Mouse (Mus musculus): ENCODE data around the gene Defb30. TPM values are rescaled to one million over a fixed set of nuclear protein-coding genes. Genes with fewer than 3 reads are reported as not detected.

Defb30 gene
- not detected in 2 replicates for polyA plus RNA-seq (2015; fragmentation: Nextera tagmentation; extraction: Ambion mirVana)

DNA sequence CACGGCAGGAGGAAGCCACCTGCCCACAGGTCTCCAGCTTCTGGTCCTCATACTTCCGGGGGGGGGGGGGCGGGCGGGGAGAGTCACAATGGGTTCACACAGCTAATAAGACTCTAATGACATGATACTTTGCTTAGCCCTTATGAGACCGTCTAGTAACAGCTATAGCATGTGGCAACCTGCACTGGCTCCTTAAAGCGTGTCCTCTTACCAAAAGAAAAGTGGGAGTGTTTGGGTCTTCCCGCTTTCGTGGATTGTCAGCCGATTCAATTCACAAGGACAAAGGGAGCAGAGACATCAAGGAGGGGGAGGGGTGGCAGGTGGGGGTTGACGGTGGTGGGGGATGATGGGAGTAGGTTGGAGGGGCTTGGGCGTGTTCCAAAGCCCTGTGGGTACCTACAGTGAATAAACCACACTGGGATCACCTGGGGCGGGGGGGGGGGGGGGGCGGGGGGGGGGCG is at the start of gene Defb30:
Gene Defb30 (minus strand): TSS at position 51 of the 461 bp plus-strand sequence.
- WGBS (ENCODE audit: insufficient replicate concordance): 65% methylated on average over 14 of the region's 14 CpGs
- Histone ChIP-seq H3K4me3 (replicated peaks) (no peak within 1 kb of the TSS), H3K9ac (no peak within 1 kb of the TSS), H3K27me3 (peaks cover 12% of the 10 kb centered on the region), H3K9me3 (replicated peaks) (no peaks in the 10 kb centered on the region), H3K36me3 (replicated peaks) (no peaks in the 10 kb centered on the region), H3K27ac (replicated peaks) (no peak within 1 kb of the TSS), H3K4me2 (no peak within 1 kb of the TSS), H3K4me1 (replicated peaks) (0 out of 2 replicates have a peak, but pooled peaks cover 5% of the 10 kb centered on the region)
- ATAC-seq (ENCODE audit: insufficient read depth): no peak

DNA sequence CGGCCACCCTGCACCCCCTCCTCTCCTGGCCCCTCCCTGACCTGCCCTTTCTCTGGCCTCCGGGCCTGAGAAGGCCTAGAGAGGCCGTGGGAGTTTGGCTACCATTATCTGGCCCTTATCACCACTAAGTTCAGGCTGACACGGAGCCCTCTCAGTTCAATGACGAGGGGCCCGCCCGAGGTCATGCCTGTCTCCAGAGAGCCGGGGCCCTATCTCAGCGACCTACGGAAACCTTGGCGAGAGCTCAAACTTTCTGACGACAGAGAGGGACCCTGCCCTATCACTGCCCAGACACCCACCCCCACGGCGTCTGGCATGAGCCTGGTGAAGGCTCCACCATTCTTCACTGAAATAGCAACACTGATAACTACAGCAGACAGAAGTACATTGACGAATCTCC is 17.9 kb upstream of the Defb30 start:
- Histone ChIP-seq H3K4me3 (replicated peaks) (peak overlapping the region; percentile 29), H3K4me1 (replicated peaks) (peaks cover 39% of the 10 kb centered on the region), H3K9me3 (replicated peaks) (0 out of 2 replicates have a peak, but pooled peaks cover 2% of the 10 kb centered on the region), H3K9ac (peak overlapping the region; percentile 28; the same call in 1 of the 2 replicates), H3K36me3 (replicated peaks) (no peaks in the 10 kb centered on the region), H3K27ac (replicated peaks) (peak overlapping the region; percentile 64), H3K4me2 (peak overlapping the region; percentile 63), H3K27me3 (peaks cover 37% of the 10 kb centered on the region)
- 6% methylated on average over 15 of the region's 15 CpGs for WGBS (ENCODE audit: insufficient replicate concordance)
- ATAC-seq (ENCODE audit: insufficient read depth): peak; percentile 80

DNA sequence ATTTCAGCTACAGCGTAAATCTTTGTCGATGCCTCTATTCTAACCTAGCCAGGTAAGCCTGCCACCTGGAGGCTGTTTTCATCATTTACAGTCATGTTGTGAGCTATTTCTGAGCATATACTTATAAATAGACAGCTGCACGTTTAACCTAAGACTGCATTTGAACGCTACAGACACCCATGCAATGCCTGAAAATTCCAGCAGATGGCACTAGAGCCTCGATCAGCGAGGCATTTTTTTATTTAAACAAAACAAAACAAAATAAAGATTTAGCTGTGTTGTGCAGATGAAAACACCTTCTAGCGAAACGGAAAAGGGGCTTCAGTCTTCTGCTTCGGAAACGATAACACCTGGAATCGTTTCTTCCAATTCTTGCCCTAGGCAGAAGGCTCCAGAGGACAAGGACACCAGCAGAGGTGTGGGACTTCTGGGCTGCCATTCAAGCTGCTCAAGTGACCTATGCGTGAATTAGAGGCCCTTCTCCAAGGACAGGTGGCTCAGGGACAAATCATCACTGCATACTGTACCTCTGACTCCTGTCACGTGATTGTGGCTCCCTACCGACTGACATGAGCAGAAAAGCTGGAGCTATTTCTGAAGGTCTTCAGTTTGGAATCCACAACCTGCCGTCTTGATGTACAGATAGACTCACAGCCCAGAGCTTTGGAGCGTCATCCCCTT is 17.0 kb upstream of the Defb30 start:
- no peak overlapping the region for H3K4me3 ChIP-seq (replicated peaks)
- no peak for ATAC-seq (ENCODE audit: insufficient read depth)
- 0 out of 2 replicates have a peak, but pooled peaks cover 2% of the 10 kb centered on the region for H3K9me3 ChIP-seq (replicated peaks)
- H3K27ac ChIP-seq (replicated peaks): peak overlapping the region; percentile 64
- H3K9ac ChIP-seq: no peak overlapping the region
- WGBS (ENCODE audit: insufficient replicate concordance): 22% methylated on average over 16 of the region's 16 CpGs
- peaks cover 27% of the 10 kb centered on the region for H3K27me3 ChIP-seq
- H3K36me3 ChIP-seq (replicated peaks): no peaks in the 10 kb centered on the region
- H3K4me1 ChIP-seq (replicated peaks): peaks cover 48% of the 10 kb centered on the region
- peak overlapping the region; percentile 23; the same call in 1 of the 2 replicates for H3K4me2 ChIP-seq

DNA sequence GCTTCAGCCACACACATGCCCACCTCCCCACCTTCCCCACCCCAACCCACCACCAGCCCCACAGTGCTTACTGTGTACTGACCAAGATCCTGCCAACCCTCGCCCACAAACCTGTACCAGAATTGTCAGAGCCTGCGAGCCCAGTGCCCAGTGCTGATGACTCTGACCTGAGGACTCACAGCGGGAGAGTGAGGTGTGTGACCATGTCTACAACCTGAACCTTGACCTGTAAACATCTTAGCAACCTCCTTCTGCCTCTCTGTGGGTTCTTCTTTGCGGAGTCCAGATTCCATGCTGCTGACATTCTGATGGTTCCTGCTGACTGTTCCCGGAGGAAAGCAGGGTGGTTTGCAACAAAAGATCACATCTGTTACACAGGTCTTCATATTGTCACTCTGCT is 15.6 kb upstream of the Defb30 start:
- 73% methylated on average over 5 of the region's 5 CpGs for WGBS (ENCODE audit: insufficient replicate concordance)
- Histone ChIP-seq H3K27me3 (peaks cover 16% of the 10 kb centered on the region), H3K27ac (replicated peaks) (peak overlapping the region; percentile 45), H3K9ac (no peak overlapping the region), H3K36me3 (replicated peaks) (no peaks in the 10 kb centered on the region), H3K9me3 (replicated peaks) (0 out of 2 replicates have a peak, but pooled peaks cover 2% of the 10 kb centered on the region), H3K4me1 (replicated peaks) (peaks cover 62% of the 10 kb centered on the region), H3K4me3 (replicated peaks) (no peak overlapping the region), H3K4me2 (no peak overlapping the region)
- ATAC-seq (ENCODE audit: insufficient read depth): no peak

DNA sequence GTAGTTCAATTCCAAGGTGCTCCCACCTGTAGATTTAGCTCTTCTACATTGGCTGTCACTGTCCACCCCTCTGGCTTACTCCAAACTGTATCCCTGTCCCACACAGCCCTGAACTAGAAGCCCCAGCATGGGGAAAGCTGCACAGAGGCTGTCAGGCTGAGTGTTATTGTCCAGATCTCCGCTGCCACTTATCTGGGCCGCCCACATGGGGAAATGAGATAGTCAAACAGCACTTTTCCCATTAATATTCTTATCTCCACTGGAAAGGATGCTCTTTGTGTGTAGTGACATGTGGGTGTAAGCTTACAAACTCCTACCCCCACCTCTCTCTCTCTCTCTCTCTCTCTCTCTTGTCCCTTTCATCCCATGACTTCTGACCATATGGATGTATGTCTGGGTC is 12.4 kb upstream of the Defb30 start:
- H3K27ac ChIP-seq (replicated peaks): peak overlapping the region; percentile 70
- H3K27me3 ChIP-seq: 0 out of 2 replicates have a peak, but pooled peaks cover 5% of the 10 kb centered on the region
- 0 out of 2 replicates have a peak, but pooled peaks cover 2% of the 10 kb centered on the region for H3K9me3 ChIP-seq (replicated peaks)
- H3K9ac ChIP-seq: no peak overlapping the region; the same call in 1 of the 2 replicates
- H3K4me2 ChIP-seq: peak overlapping the region; percentile 39
- no peaks in the 10 kb centered on the region for H3K36me3 ChIP-seq (replicated peaks)
- 25% methylated on average over 2 of the region's 2 CpGs for WGBS (ENCODE audit: insufficient replicate concordance)
- H3K4me3 ChIP-seq (replicated peaks): no peak overlapping the region; the same call in 1 of the 2 replicates
- peaks cover 53% of the 10 kb centered on the region for H3K4me1 ChIP-seq (replicated peaks)
- peak; percentile 89 for ATAC-seq (ENCODE audit: insufficient read depth)

DNA sequence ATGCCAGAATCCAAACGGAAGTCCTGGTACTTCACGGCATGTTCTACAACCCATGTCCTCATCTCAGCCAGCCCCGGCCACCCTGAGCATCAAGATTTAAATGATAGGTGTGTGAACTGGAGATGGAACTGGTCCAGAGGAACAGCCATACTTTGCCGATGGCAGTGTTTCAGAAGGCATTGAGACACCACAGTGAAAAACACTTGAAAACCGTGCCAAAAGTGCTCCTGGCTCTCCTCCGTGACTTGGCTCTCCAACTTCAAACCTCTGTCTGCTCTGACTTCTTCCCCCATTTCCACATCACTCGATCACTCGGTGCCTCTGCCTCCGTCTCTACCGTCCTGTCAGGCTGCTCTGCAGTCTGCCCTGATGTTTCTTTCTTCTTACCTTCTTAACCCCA is 10.6 kb upstream of the Defb30 start:
- Histone ChIP-seq H3K9ac (no peak overlapping the region), H3K4me1 (replicated peaks) (peaks cover 35% of the 10 kb centered on the region), H3K4me3 (replicated peaks) (no peak overlapping the region), H3K9me3 (replicated peaks) (0 out of 2 replicates have a peak, but pooled peaks cover 2% of the 10 kb centered on the region), H3K4me2 (no peak overlapping the region), H3K27ac (replicated peaks) (no peak overlapping the region), H3K36me3 (replicated peaks) (no peaks in the 10 kb centered on the region), H3K27me3 (peaks cover 11% of the 10 kb centered on the region)
- ATAC-seq (ENCODE audit: insufficient read depth): no peak
- 68% methylated on average over 10 of the region's 10 CpGs for WGBS (ENCODE audit: insufficient replicate concordance)

DNA sequence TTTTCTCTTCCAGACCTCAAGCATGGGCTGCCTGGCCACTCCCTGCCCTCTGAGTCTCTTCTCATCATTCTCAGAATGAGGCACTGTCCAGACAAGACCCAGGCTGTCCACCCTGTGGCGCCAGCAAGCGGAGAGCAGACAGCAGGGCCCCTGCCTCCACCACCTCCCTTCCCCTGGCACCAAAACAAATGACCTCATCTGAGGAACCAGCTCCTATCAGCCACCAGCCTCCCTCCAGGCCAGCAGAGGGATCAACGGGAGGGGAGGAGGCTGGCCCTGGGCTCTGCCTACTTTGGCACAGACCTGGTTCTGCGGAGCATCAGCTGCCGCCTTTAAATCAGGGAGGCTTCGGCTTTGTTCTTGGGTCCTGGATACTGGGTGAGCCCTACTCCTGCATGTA is 5.0 kb upstream of the Defb30 start:
- Histone ChIP-seq H3K27me3 (peaks cover 25% of the 10 kb centered on the region), H3K4me2 (no peak overlapping the region), H3K36me3 (replicated peaks) (no peaks in the 10 kb centered on the region), H3K27ac (replicated peaks) (no peak overlapping the region), H3K4me3 (replicated peaks) (no peak overlapping the region), H3K9me3 (replicated peaks) (no peaks in the 10 kb centered on the region), H3K9ac (no peak overlapping the region), H3K4me1 (replicated peaks) (0 out of 2 replicates have a peak, but pooled peaks cover 5% of the 10 kb centered on the region)
- WGBS (ENCODE audit: insufficient replicate concordance): 34% methylated on average over 6 of the region's 6 CpGs
- ATAC-seq (ENCODE audit: insufficient read depth): peak; percentile 47

DNA sequence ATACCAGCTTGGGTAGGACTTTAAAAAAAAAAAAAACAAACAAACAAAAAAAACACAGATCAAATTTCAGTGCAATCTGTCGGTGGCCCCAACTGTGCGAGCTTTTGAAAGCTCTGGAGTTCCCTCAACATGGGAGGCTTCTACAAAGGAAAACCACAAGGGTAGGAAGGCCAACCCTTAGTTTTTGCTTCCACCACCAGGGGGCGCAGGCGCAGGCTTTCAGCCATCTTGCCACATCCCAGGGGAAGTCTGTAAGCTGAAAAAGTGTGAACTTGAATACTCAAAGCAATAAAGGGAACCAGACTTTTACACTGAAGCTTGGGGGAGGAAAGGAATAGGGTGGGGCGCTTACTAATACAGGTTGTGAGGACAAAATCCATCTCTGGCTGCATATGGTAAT is 1.0 kb upstream of the Defb30 start:
- no peaks in the 10 kb centered on the region for H3K9me3 ChIP-seq (replicated peaks)
- 0 out of 2 replicates have a peak, but pooled peaks cover 5% of the 10 kb centered on the region for H3K4me1 ChIP-seq (replicated peaks)
- H3K27me3 ChIP-seq: peaks cover 20% of the 10 kb centered on the region
- 10% methylated on average over 5 of the region's 5 CpGs for WGBS (ENCODE audit: insufficient replicate concordance)
- H3K4me2 ChIP-seq: no peak overlapping the region
- H3K9ac ChIP-seq: no peak overlapping the region
- H3K27ac ChIP-seq (replicated peaks): no peak overlapping the region
- no peaks in the 10 kb centered on the region for H3K36me3 ChIP-seq (replicated peaks)
- no peak overlapping the region for H3K4me3 ChIP-seq (replicated peaks)
- ATAC-seq (ENCODE audit: insufficient read depth): no peak

DNA sequence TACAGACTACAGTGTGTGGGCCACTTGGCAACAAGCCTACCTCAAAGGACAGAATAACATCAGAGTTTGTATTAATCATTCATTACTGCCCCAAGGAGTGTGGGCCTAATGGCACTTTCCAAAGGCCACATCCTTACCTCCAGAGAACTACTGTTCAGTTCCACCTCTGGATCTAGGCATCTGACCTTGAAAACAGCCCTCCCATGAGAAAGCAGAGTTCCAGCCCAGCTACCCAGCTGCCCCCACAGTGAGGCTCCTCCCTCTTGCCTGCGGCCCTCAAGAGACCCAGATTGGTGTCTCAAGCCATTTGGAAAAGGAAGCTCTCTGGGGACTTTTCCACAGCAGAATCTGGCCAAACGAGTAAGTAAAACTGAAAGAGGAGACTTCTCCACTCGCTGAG is 3.1 kb downstream of the Defb30 start, which contains the start of gene Defb42:
Gene Defb42 (plus strand): TSS at position 301 of the 400 bp plus-strand sequence.
- Histone ChIP-seq H3K4me3 (replicated peaks) (no peak within 1 kb of the TSS), H3K4me1 (replicated peaks) (no peaks in the 10 kb centered on the region), H3K27ac (replicated peaks) (no peak within 1 kb of the TSS), H3K4me2 (no peak within 1 kb of the TSS), H3K9me3 (replicated peaks) (no peaks in the 10 kb centered on the region), H3K27me3 (peaks cover 7% of the 10 kb centered on the region; the same call in 1 of the 2 replicates), H3K9ac (no peak within 1 kb of the TSS), H3K36me3 (replicated peaks) (no peaks in the 10 kb centered on the region)
- no peak for ATAC-seq (ENCODE audit: insufficient read depth)
- 61% methylated on average over 3 of the region's 3 CpGs for WGBS (ENCODE audit: insufficient replicate concordance)

DNA sequence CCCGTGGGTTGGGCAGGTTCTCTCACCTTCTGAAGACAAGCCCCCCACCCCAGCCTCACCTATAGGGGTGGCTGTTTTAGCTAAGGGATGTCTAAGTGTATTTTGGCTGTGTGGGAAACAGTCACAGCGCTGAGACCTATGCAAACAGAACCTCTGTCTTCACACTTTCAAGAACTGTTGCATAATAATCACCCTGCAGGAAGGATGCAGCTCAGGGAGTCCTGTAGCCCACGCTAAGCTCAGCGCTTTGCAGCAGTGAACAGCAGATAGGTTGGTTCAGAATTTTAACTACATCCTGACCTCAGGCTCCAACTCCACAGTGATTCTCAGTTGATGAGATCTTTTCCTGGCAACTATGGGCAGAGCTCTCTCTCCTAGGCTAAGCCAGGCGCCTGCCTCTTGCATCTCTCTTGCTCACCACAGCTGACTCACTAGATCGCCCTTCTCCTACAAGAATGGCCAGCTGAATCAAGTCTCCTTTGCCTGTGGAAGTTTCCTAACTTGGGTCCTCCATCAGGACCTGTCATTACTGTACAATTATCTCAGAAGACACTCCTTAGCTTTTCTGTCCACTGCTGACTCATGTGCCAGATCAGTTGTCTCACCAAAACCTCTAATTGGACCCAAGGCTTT is 29.1 kb downstream of the Defb30 start:
- Histone ChIP-seq H3K4me1 (replicated peaks) (no peaks in the 10 kb centered on the region), H3K9ac (no peak overlapping the region), H3K4me2 (no peak overlapping the region), H3K27me3 (0 out of 2 replicates have a peak, but pooled peaks cover 2% of the 10 kb centered on the region), H3K27ac (replicated peaks) (no peak overlapping the region), H3K9me3 (replicated peaks) (no peaks in the 10 kb centered on the region), H3K4me3 (replicated peaks) (no peak overlapping the region), H3K36me3 (replicated peaks) (no peaks in the 10 kb centered on the region)
- 39% methylated on average over 6 of the region's 6 CpGs for WGBS (ENCODE audit: insufficient replicate concordance)
- ATAC-seq (ENCODE audit: insufficient read depth): no peak

DNA sequence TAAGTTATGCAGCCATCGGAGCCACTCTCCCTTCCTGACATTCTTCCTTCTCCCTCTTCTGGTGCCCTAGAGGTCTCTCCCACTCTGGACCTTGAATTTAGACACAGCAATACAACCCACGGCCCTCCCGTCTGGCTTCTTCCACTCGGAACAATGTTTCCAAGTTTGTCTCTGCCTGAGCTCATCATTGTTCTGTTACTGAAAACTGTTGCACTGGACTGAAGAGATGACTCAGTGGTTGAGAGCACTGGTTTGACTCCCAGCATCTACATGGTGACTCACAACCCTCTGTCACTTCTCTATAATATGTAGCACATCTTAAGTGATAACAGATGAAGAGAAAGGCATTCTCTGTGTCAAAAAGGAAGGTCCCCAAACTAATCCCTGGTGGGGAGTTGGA is 35.1 kb downstream of the Defb30 start:
- Histone ChIP-seq H3K27ac (replicated peaks) (no peak overlapping the region), H3K9ac (no peak overlapping the region), H3K9me3 (replicated peaks) (no peaks in the 10 kb centered on the region), H3K4me1 (replicated peaks) (no peaks in the 10 kb centered on the region), H3K4me3 (replicated peaks) (no peak overlapping the region), H3K27me3 (0 out of 2 replicates have a peak, but pooled peaks cover 3% of the 10 kb centered on the region), H3K36me3 (replicated peaks) (no peaks in the 10 kb centered on the region), H3K4me2 (no peak overlapping the region)
- 72% methylated on average over 4 of the region's 4 CpGs for WGBS (ENCODE audit: insufficient replicate concordance)
- ATAC-seq (ENCODE audit: insufficient read depth): no peak
